Mouse (Mus musculus) ES-Bruce4 (cell line): ENCODE data around the gene Olfr447. TPM values are rescaled to one million over a fixed set of nuclear protein-coding genes. Genes with fewer than 3 reads are reported as not detected.

Experiments used
- H3K27ac ChIP-seq: 2 replicates; pipeline ENCODE4 v1.5.1; 2012; ENCODE audit warnings: low read length, inconsistent platforms; ENCODE audit not compliant: insufficient read depth
- H3K27me3 ChIP-seq: 2 replicates; pipeline ENCODE4 v1.6.1; 2012; ENCODE audit warnings: mild to moderate bottlenecking, low read length, inconsistent platforms; ENCODE audit not compliant: control insufficient read depth, poor library complexity, insufficient read depth, severe bottlenecking
- H3K36me3 ChIP-seq: 2 replicates; pipeline ENCODE4 v1.6.1; 2012; ENCODE audit warnings: inconsistent platforms, mild to moderate bottlenecking, low read length, moderate library complexity; ENCODE audit not compliant: control insufficient read depth, poor library complexity, insufficient read depth, severe bottlenecking
- H3K4me1 ChIP-seq: one replicate; pipeline ENCODE4 v1.8.1; 2011; ENCODE audit warnings: low read length; ENCODE audit not compliant: control insufficient read depth, insufficient read depth
- H3K4me3 ChIP-seq: 2 replicates; pipeline ENCODE4 v1.5.1; 2011; ENCODE audit warnings: low read depth, mild to moderate bottlenecking, low read length
- H3K9ac ChIP-seq: 2 replicates; pipeline ENCODE4 v1.6.1; 2012; ENCODE audit warnings: low read depth, mild to moderate bottlenecking, inconsistent platforms; ENCODE audit not compliant: poor library complexity, severe bottlenecking
- H3K9me3 ChIP-seq: replicated peaks from 2 replicates; pipeline ENCODE4 v1.6.1; 2012; ENCODE audit warnings: mild to moderate bottlenecking, low read length, inconsistent platforms; ENCODE audit not compliant: control insufficient read depth, poor library complexity, insufficient read depth, severe bottlenecking
- CTCF ChIP-seq: IDR thresholded peaks from one replicate; pipeline ENCODE4 v1.8.1; 2011; ENCODE audit warnings: low read depth, low read length
- EP300 ChIP-seq: IDR thresholded peaks from 2 replicates; pipeline ENCODE4 v1.6.1; 2011; ENCODE audit warnings: low read depth, low read length; ENCODE audit not compliant: insufficient read depth
- POLR2A ChIP-seq: IDR thresholded peaks from one replicate; pipeline ENCODE4 v1.8.1; 2011; ENCODE audit warnings: low read length; ENCODE audit not compliant: insufficient read depth
- polyA plus RNA-seq: library from polyadenylated mRNA; stranded (reverse); fragments of >200 nt; gene quantifications from 2 replicates; pipeline ENCODE4 v1.2.4, GENCODE M21; 2011; ENCODE audit warnings: low read depth; ENCODE audit not compliant: missing spikeins, insufficient read depth, insufficient read length

Gene Olfr447
- polyA plus RNA-seq, 1 experiment, result not detected

- H3K4me3 ChIP-seq, result no peak within 1 kb of the TSS
- no peaks in the 10 kb centered on the region for H3K4me1 ChIP-seq
- no peaks in the 10 kb centered on the region for H3K27me3 ChIP-seq
- TF ChIP-seq CTCF (no peak), POLR2A (no peak)
- H3K9me3 ChIP-seq, result no peaks in the 10 kb centered on the region
- no peak within 1 kb of the TSS for H3K9ac ChIP-seq
- no peaks in the 10 kb centered on the region for H3K36me3 ChIP-seq
- H3K27ac ChIP-seq, result no peak within 1 kb of the TSS
Measured at GRCm38 (mm10) chr6:42921077-42921476, 12.4 kb downstream of the Olfr447 start, which contains the start of gene Olfr446. Olfr446 (plus strand) TSS chr6:42921377.

DNA sequence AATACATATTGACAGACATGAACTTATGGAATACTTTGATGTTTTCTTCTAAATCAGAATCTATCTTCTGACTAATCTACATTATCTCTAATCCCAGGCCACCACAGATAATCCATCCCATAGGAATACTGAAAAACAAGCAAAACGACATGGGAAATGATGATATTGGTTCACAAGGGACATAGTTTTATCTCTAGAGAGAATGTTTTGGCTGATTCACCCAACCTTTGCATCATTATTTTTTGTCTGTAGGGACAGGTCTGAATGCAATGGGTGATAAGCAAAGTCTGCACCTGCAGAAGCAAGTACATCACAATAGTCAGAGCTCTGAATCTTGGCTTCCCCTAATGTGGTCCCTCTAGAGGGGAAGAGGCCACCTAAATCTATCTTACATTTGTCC, 40.1 kb downstream of the Olfr447 start, which contains the start of gene Olfr444:
Gene Olfr444, plus strand, starts transcription at position 301 of the 400 bp plus-strand sequence.
- Histone ChIP-seq H3K27me3 (no peaks in the 10 kb centered on the region), H3K9ac (no peak within 1 kb of the TSS), H3K4me3 (no peak within 1 kb of the TSS), H3K4me1 (no peaks in the 10 kb centered on the region), H3K36me3 (no peaks in the 10 kb centered on the region), H3K9me3 (no peaks in the 10 kb centered on the region), H3K27ac (no peak within 1 kb of the TSS)
- no peak for TF ChIP-seq CTCF
- TF ChIP-seq EP300, result no peak
- no peak for TF ChIP-seq POLR2A

Other genes starting within 250 kb of the Olfr447 start
- 25.2 and 35.6 TPM in 2 replicates for gene Tcaf1, start 198.8 kb upstream of the Olfr447 start, polyA plus RNA-seq
- gene Olfr453, start 169.5 kb upstream of the Olfr447 start, polyA plus RNA-seq, result not detected in 2 replicates
- gene Olfr38, start 152.5 kb upstream of the Olfr447 start, polyA plus RNA-seq, result not detected in 2 replicates
- gene Olfr452, start 123.8 kb upstream of the Olfr447 start, polyA plus RNA-seq, result not detected in 2 replicates
- gene Olfr450, start 96.9 kb upstream of the Olfr447 start, polyA plus RNA-seq, result not detected in 2 replicates
- not detected in 2 replicates for gene Olfr449, start 74.5 kb upstream of the Olfr447 start, polyA plus RNA-seq
- not detected in 2 replicates for gene Olfr448, start 18.4 kb upstream of the Olfr447 start, polyA plus RNA-seq
- gene Olfr446, start 12.5 kb downstream of the Olfr447 start, polyA plus RNA-seq, result not detected in 2 replicates
- gene Olfr444, start 40.2 kb downstream of the Olfr447 start, polyA plus RNA-seq, result not detected in 2 replicates
- gene Olfr441, start 197.5 kb downstream of the Olfr447 start, polyA plus RNA-seq, result not detected in 2 replicates
- gene Olfr237-ps1, start 237.7 kb downstream of the Olfr447 start, polyA plus RNA-seq, result not detected in 2 replicates